Mouse (Mus musculus): Measurements from ENCODE around the gene Ndufs2.

Gene Ndufs2

DNA sequence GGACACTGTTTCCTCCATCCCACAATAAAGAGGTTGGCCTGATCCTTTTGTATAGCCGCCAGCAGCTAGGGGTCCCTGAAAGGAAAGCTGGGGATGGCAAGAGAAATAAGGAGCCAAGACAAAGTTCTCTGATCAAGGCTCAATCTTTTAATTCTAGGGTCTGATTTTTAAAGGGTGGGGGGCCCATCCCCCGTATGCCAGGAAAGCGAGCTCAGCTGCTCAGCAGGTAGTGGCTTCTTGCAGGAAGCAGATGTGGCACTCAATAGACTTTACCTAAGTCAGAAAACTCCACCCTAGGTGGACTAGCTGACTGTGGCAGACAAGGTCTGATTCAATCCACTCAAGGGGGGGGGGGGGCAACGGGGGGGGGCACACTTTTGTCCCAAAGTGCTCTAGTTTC is 24.4 kb downstream of the Ndufs2 start:
- DNase-seq, result no peak

DNA sequence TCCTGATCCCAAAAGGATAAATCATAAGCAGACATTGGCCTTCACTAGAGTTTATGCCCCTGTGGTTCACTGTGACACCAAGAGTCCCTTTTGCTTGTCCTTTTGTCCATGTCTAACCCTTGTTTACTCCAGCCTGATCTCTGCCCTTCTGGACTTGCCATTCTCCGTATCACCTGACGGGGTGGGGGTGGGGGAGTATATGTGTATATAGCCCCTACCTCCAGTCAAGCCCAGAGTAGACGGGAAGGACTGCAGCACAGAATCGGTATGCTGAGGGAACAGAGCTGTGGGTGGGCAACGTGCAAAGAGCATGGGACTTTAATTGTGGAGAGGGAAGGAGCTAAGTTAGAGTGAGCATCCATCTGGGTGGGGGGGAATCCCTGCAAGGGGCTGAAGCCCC is 26.3 kb downstream of the Ndufs2 start, which contains the start of gene Apoa2:
TSS of gene Apoa2 (plus strand) at position 198 of the 400 bp plus-strand sequence.
- no peak for DNase-seq

DNA sequence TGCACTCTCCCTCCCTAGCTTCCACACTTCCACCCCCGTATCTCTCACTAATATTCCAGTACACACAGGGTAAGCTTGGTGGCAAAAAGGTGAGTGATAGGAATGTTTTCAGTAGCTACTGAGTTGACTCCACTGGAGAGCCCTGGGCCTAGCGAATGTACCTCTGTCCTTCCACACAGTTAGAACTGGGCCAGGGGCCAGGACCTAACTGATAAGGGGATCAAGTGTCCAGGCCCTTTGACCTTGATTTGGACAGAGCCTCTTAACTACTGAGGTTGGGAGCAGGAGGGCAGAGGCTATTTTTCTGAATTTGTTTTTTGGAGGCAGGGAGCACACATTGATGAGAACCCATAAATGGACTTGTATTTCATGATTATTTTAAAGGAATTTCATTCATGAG is 27.4 kb downstream of the Ndufs2 start:
- DNase-seq, result no peak

DNA sequence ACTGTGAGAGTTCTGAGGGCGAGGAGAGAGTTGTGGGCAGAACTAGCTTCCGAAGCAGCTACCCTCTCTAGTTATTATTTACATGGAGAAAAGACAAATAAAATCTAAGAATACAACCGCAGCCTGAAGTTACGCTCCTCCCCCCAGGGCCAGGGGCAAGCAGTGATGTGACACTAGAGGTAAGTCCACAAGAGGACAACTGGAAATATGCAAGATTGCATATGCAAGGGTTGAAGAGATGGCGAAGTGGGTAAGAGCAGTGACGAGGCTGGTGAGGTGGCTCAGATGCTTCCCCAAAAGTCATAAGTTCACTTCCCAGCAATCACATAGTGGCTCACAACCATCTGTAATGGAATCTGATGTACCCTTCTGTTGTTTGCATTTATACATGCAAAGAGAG is 28.0 kb downstream of the Ndufs2 start:
- DNase-seq, result no peak

DNA sequence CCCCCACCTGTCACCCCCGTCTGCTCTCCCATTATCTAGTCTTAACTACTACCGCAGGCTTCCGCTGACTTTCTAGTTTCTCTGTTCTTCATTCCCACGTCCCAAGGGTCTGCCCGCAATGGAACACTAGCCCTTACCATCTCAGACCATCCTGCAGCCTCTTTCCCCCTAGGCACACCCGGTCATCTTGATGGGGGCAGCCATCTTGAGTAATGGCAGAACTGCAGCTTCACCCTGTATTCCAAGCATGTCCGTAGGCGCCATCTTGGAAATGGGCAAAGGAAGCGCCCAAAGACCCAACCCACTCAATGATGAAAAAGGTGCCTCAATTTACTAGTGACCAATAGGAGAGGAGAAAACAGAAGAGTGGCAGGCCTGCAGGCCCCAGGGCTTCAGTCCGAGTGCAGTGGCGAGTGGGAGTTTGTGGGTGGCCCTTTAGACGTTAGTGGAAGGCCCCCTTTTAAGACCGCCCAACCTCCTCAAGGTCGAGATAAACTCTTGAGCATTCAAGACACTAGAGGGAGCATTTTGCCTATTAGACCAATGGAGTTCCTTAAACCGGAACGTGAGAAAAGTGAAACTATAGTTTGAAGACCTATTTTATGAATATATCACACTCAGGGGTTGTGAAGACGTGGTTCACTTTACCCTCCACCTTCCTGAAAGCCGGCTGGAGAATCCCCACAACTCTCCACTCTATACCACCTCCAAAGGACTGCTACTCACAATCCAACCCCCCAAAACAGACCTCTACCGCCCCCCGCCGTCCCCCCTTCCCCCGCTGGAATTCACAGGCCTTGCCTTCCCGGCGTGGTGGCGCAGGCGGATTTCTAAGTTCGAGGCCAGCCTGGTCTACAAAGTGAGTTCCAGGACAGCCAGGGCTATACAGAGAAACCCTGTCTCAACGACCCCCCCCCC is 28.7 kb downstream of the Ndufs2 start, which contains the start of gene Tomm40l:
TSS of gene Tomm40l (minus strand) at position 277 of the 918 bp plus-strand sequence.
- peak; percentile 100 for DNase-seq

DNA sequence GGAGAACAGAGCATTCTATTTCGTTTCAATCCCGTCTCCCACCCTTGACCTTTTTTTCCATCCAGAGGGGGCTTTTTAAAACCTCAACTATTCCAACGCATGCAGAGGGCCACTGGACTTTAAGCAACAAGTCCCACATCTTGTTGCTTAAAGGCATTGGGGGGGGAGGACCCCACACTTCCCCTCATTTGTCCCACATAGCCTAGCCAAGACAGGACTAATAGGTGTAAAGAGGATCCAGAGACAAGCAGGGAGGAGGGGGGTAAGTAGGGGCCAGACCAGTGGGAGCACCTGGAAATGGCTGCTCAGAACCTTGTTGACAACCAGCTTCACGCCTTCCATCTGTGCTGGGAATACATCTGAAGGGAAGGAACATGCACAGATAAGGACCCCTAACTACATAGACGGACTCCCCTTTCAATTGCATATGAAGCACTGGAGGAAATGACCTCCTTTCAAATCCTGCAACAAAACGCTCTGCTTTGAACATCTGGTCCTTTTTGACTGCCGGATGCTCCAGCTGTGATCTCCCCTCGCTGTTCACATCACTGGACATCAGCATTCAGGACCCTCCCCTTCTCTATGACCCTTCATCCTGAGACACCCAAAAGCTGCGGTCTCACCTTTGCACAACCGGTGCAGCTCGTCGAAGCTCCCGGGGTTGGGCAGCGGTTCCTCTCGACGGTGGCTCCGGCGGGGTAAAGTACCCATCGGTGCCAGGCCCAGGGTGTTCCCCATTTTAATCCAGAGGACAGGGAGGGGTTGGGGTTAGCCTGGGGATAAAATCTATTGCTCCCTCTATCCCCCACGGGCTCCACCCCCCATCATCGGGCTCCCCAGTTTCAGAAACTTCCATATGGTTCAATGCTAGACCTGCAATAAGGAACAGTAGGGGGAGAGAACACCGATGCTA is 29.7 kb downstream of the Ndufs2 start:
- peak; percentile 11 for DNase-seq

DNA sequence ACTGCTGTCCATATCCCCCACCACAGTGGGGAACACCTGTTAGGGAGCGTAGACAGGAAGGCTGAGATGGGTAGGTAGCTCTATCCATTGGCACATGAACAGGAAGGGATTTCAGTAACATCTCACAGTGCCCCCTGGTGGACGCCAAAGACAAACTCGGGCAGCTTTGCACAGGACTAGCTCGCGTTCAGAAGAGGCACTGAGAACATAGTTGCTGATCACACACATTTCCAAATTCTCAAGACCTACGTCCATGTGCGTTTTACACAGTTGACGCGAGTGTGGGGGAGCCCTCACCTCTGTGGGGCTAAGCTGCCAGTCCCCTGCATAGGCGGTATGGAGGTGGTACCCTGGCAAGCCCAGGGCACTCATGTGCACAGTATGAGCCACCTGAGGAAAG is 30.3 kb downstream of the Ndufs2 start:
- peak; percentile 88 for DNase-seq

DNA sequence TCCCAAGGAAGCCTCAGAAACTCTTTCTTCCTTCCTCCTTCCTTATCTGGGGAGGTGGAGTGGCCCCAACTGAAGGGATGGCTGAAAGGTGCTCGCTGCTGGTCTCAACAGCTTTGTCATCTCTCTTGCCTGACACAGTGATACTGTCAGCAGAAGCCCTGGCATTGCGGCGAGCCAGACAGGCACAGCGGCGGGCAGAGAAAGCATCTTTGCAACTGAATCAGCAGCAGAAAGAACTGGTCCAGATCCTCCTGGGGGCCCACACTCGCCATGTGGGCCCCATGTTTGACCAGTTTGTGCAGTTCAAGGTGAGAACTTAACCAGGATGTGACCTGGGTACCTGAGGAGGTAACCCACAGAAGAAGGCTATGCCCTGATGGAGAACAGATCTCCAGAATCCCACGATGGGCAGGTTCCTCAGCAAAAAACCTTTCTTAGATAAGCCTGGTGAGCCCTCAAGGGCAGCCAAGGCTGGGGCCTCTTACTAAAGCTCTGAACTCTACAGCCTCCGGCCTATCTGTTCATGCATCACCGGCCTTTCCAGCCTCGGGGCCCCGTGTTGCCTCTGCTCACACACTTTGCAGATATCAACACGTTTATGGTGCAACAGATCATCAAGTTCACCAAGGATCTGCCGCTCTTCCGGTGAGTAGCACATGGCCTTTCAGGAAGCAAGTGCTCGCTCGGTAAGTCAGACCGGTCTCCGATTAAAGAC is 34.8 kb downstream of the Ndufs2 start:
- no peak for DNase-seq

DNA sequence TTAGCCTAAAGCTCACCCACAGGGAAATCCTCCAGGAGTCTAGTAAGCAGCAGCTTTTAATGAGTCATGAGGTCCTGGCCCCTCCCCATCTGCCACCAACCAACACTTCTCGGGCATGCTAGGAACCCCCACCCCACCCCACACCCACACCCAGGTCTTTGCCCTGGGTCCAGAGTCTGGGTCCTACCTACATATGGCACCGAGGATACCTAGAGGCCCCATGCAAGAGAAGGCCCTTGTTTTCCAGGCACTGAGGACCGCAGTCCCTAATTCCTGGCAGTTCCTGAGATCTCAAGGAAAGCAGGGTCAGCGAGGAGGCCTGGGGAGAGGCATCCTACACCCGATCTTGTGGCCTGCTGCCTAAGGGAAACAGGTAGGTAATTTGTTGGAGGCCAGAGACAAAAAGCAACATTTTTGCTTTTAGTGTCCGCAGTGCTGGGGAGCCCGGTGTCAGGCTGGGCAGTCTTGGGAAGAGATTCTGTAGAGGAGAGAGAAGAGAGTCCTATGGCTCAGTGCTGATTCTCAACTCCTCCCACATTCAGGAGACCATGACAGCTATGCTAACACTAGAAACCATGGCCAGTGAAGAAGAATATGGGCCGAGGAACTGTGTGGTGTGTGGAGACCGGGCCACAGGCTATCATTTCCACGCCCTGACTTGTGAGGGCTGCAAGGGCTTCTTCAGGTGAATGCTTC is 37.2 kb downstream of the Ndufs2 start, which contains the start of gene Nr1i3:
TSS of gene Nr1i3 (plus strand) at position 170 of the 696 bp plus-strand sequence.
- no peak for DNase-seq

DNA sequence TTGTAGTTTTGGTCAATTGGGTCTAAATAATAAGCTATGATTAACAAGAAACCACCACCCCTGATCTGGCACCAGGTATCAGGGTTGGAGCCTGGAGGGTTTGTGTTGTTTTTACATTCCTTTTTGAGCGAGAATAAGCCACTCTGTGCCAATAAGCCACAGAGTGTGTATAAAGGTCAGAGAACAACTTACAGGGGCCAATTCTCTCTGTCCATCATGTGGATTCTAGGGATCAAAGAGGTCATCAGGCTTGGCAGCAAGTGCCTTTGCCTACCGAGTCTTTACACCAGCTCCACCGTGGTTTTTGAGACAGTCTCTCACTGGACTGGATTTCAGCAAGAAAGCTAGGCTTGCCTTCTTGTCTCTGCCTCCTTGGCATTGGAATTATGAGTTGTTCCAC is 38.3 kb downstream of the Ndufs2 start:
- DNase-seq, result no peak

DNA sequence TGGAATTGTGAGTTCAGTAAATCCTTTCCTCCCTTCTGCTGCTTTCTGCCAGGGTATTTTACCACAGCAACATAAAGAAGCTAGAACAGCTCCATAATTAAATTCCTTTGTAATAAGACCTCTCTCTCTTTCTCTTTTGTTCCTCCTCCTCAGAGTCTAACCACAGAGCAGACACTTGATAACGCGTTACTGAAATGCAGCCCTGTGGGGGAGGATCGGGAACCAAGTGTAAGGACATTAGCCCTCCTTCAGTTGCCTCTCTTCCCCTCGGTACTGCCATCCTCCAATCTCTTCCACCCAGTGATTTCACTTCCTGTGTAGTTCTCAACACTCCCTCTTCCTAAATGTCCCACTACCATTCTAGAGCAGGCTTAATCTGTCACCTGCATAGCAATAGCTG is 41.8 kb downstream of the Ndufs2 start:
- no peak for DNase-seq

DNA sequence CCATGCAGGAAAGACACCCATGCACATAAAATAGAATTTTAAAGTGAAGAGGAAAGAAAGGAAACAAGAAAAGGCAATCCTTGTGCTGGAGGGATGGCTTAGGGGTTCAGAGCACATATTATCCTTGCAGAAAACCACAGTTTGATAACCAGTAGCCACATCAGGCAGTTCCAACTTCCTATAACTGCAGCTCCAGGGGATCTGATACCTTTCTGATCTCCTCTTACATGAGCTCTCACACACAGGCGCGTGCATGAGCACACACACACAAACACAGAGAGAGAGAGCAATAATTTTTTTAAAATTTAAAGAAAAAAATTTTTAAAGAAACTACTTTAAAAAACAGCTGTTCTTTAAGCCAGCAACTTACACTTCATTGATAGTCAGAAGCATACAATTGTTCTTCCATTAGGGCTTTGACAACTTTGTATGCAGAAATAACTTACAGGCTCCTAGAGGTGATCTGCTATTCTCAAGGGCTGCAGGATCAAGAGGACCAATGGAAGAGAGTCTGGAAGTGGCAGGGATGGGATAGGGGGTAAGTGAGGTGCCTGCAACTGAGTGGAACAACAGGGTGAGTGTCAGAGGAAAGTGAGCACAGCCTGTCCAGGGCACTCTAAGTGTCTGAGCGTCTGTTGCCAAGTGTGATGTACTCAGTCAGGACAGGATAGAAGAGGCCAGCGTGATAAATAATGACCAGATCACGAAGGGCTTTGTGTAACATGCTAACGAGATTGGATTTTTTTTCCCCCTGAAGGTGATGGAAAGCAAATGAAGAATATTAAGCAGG is 45.3 kb downstream of the Ndufs2 start:
- DNase-seq, result no peak

DNA sequence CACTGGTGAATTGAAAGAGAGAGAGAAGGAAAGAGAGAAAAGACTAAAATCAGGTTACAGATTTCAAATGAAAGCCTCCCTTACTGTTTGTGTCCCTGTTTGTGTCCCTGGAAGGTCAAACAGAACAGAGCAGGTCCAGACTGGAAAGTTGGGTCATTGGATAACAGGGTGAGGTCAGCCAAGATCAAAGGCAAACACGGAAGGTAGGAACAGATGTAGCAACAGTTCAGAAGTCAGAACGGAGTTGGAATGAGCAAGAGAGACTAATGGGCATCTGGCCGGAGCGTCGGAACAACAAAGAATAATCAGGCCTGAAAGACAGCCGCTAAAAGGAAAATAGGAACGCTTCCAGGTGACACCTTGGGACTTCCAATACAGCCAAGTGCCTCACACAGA is 46.9 kb downstream of the Ndufs2 start:
- no peak for DNase-seq

DNA sequence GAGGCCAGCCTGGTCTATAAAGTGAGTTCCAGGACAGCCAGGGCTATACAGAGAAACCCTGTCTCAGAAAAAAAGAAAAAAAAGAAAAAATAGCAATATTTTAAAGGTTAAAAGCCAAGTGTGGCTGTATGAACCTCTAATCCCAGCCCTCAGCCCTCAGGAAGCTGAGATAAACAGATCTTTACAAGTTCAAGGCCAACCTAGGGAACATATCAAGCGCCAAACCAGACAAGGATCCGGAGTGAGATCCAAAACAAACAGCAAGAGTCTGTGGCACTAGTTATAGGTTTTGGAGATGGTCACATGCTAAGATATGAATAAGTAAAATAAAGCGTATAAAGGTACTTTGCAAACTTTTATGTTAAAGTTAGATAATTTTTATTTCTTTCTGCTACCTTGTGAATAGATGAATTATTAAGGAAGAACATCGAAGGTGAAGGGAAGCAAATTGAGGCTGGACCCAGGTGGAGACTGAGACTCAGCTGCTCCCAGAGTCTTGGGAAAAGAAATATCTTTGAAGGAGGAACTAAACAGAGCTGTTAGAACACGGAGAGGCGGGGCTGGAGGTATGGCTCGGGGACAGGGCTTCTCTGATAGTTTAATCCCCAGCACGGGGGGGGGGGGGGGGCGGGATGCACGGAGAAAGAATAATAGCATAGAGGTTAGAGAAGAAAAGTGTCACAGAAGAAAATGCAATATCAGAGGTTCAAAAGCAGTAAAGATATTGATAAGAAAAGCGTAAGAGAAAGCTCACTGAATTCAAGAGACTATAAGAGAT is 47.5 kb downstream of the Ndufs2 start:
- DNase-seq, result no peak

DNA sequence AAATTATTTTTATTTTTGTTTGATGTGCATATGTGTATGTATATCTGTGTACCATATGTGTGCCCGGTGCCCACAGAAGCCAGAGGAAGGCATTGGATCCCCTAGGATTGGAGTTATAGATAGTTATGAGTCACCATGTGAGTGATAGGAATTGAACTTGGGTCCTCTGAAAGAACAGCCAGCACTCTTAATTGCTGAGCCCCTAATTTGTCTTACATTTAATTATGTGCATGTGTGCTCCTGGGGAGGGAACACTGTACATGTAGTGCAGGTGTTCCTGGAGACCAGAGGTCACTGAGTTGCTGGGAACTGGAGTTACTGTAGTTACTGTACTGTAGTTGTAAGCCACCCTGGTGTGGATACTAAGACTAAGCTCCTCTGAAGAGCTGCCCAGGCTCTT is 50.4 kb downstream of the Ndufs2 start:
- DNase-seq, result no peak

DNA sequence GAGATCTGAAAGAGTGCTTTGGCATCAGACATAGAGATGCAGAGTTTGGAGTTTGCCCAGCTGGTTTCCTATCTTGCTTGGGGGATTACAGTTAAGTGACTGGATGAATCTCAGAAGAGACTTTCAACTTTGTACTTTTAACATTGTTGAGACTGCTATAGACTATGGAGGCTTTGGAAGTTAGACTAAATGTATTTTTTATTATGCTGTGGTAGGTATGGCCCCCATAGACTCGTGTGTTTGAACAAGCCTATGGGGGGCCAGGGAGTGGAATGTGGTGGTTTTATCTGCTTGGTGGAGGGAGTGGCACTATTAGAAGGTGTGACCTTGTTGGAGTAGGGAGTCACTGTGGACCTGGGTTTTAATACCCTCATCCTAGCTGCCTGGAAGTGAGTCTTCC is 51.7 kb downstream of the Ndufs2 start:
- no peak for DNase-seq

DNA sequence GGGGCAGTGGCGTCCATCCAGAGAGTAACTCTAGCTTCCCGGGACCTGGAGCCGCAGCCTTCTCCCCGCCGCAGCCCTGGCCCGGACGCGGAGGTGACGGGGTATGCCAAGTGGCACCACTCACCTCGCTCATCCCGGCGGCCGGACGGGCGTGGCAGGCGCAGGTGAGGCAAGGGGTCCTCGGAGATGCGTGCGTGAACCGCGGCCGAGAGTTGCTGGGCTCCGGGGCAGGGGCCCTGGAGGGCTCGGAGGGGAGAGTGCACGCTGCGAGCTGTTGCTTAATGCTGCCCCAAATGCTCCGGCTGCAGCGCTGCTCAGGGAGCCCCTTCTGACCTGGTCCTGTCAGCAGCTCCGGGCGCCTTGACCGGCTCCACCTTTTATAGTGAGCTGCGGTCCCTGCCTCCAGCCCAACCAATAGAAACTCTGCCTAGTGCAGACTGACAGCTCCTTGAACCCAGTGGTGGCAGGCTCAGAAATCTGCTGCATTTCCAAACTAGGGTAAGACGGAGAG is 55.2 kb downstream of the Ndufs2 start, which contains the start of gene Pcp4l1:
TSS of gene Pcp4l1 (minus strand) at position 382 of the 511 bp plus-strand sequence.
- DNase-seq, result peak; percentile 83

DNA sequence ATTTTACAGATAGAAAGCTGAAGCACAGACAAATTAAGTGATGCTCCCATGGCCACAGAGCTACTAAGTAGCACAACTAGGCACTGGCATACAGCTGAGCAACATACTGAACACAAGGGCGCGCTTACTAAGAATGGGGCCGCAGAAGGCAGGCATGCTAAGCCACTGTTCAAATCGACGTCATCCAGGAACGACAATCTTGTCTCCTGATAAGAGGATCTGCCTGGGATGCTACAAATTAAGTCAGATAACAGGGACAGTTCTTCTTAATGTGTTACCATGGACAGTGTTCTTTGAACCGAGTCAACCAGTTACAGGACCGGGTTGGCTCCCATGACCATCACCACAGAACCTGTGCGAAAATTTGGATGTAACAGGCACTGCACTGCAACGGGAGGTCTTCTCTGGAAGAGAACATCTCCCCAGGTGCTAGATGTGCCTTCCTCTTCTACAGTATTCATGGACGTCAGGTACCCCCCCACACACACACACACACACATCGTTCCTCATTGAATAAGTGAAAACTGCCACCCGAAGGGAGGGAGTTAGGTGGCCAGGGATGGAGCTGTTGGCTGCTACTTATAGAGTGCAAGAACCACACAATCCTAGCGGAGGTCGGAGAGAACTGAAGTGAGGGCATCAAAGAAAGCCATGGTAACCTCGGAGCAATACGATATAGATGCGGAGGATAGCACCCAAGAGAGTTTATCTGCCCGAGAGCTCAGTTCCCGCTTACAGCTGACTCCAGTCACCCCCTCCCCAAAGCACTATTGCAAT is 56.0 kb downstream of the Ndufs2 start:
- DNase-seq, result peak; percentile 55

All from retina, postnatal 1 day (tissue).